Mouse (Mus musculus) neural tube, embryonic 15.5 days (tissue): ENCODE data around the gene Nphs1. TPM values are rescaled to one million over a fixed set of nuclear protein-coding genes. Genes with fewer than 3 reads are reported as not detected.
A peak's percentile ranks its signal among the peaks of the same experiment; 100 is the strongest.

Experiments used
- ATAC-seq: fragments of 200-750 bp; cut with Nextera tagmentation; 2 replicates; pipeline ENCODE4 v1.8.0; 2017; ENCODE audit warnings: mild to moderate bottlenecking, moderate TSS enrichment, moderate library complexity; ENCODE audit not compliant: low FRiP score
- H3K27ac ChIP-seq: fragments of 300-500 bp; sonication (generic); replicated peaks from 2 replicates; pipeline ENCODE4 v1.5.1; 2015; ENCODE audit warnings: mild to moderate bottlenecking, inconsistent platforms
- H3K27me3 ChIP-seq: fragments of 300-500 bp; sonication (generic); replicated peaks from 2 replicates; pipeline ENCODE4 v1.6.1; 2015; ENCODE audit warnings: inconsistent platforms
- H3K36me3 ChIP-seq: fragments of 300-500 bp; sonication (generic); 2 replicates; pipeline ENCODE4 v1.6.1; 2015; ENCODE audit warnings: inconsistent platforms
- H3K4me1 ChIP-seq: fragments of 300-500 bp; sonication (generic); 2 replicates; pipeline ENCODE4 v1.6.1; 2015; ENCODE audit warnings: inconsistent platforms
- H3K4me2 ChIP-seq: fragments of 300-500 bp; sonication (generic); 2 replicates; pipeline ENCODE4 v1.6.1; 2015; ENCODE audit warnings: inconsistent platforms, mild to moderate bottlenecking, moderate library complexity
- H3K4me3 ChIP-seq: fragments of 300-500 bp; sonication (generic); replicated peaks from 2 replicates; pipeline ENCODE4 v1.5.1; 2015; ENCODE audit warnings: mild to moderate bottlenecking, inconsistent platforms
- H3K9ac ChIP-seq: fragments of 300-500 bp; sonication (generic); replicated peaks from 2 replicates; pipeline ENCODE4 v1.6.1; 2015; ENCODE audit warnings: mild to moderate bottlenecking, inconsistent platforms
- H3K9me3 ChIP-seq: fragments of 300-500 bp; sonication (generic); replicated peaks from 2 replicates; pipeline ENCODE4 v1.6.1; 2016; ENCODE audit warnings: inconsistent platforms
- WGBS: fragments of 180-500 bp; shearing (Covaris S2); methylation state at CpG from one replicate; pipeline ENCODE4 v1.1.7; 2015; ENCODE audit warnings: mixed read lengths; 5-methylcytosine and 5-hydroxymethylcytosine counted together
- polyA plus RNA-seq: library from polyadenylated mRNA; unstranded; fragments of >200 nt; fragmentation: Nextera tagmentation; extraction: Ambion mirVana; gene quantifications from 2 replicates; pipeline ENCODE4 v1.2.1, GENCODE M21; 2015

Nphs1 gene
- polyA plus RNA-seq: 0.14 and 0.23 TPM in 2 replicates

DNA sequence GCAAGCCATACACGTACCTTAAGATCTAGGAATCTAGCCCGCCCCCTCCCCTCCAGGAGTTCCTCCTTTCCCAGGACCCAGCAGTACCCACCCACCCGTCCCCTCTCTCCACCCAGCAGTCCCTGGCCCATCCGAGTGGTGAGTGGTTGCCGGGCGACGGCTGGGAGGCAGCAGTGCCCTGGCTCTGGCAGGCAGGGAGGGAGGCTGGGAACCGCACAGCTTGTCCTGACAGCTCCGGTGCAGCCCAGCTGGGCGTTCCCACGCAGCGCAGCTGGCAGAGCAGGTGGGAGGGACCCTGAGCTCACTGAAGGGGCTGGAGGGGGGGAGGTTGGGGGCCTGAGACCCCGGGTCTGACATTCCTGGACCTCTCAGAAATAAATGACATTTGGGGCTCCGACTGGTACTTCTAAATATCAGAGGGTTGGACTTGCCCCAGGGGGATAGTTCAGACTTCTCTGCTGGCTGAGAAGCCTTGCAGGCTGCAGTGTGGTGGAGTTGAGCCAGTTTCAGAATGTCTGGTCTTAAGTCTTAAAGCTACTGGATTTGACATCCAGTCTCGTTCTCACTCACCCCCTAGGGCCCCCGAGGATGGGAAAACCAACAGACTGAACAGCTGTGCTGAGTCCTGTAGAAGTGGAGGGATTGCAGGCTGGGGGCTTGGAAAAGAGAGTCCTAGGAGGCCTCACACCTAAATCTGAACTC is at the start of gene Nphs1, which contains the start of gene Kirrel2:
Nphs1 (plus strand) TSS at position 687 of the 702 bp plus-strand sequence.
Kirrel2 (minus strand) TSS at position 62 of the 702 bp plus-strand sequence.
- no peak within 1 kb of the TSS for H3K27ac ChIP-seq
- WGBS: under 1% methylated on average over 16 of the region's 16 CpGs
- peak within 1 kb of the TSS; percentile 45 for H3K9ac ChIP-seq
- no peaks in the 10 kb centered on the region for H3K9me3 ChIP-seq
- H3K4me2 ChIP-seq: peak within 1 kb of the TSS; percentile 62
- ATAC-seq: peak; percentile 63
- H3K4me1 ChIP-seq: peaks cover 32% of the 10 kb centered on the region
- H3K36me3 ChIP-seq: no peaks in the 10 kb centered on the region
- peak within 1 kb of the TSS; percentile 26 for H3K4me3 ChIP-seq
- H3K27me3 ChIP-seq: peaks cover 92% of the 10 kb centered on the region

DNA sequence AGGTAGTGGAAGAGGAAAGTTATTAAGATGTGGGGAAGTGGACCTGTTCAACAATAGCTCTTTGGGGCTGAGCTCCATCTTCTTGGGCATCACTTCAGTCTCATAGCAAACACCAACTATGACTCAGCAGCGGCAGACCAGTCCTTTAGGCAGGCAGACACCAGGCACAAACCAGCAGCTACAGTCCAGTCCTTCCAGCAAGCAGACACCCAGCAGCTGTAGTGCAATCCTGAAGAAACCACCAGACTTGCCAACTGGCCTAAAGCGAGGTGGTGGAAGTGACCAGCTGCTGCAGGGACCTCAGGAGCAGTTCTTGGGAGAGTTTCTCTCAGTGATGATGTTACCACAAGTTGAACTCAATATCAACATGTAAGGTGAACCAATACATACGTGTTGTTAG is 49.5 kb upstream of the Nphs1 start:
- Histone ChIP-seq H3K27ac (no peak overlapping the region), H3K9ac (no peak overlapping the region), H3K9me3 (no peaks in the 10 kb centered on the region), H3K27me3 (peaks cover 4% of the 10 kb centered on the region), H3K4me2 (no peak overlapping the region), H3K4me1 (no peaks in the 10 kb centered on the region), H3K4me3 (no peak overlapping the region), H3K36me3 (no peaks in the 10 kb centered on the region)
- ATAC-seq: no peak
- WGBS: 81% methylated on average over 3 of the region's 3 CpGs

- H3K27me3 ChIP-seq: peaks cover 4% of the 10 kb centered on the region
- no peaks in the 10 kb centered on the region for H3K9me3 ChIP-seq
- no peak overlapping the region for H3K27ac ChIP-seq
- 69% methylated on average over 2 of the region's 2 CpGs for WGBS
- no peaks in the 10 kb centered on the region for H3K4me1 ChIP-seq
- H3K4me2 ChIP-seq: no peak overlapping the region
- H3K4me3 ChIP-seq: no peak overlapping the region
- no peaks in the 10 kb centered on the region for H3K36me3 ChIP-seq
- no peak overlapping the region for H3K9ac ChIP-seq
- ATAC-seq: no peak
These were observed 48.3 kb upstream of the Nphs1 start for GRCm38 (mm10) chr7:30409789-30410188.

DNA sequence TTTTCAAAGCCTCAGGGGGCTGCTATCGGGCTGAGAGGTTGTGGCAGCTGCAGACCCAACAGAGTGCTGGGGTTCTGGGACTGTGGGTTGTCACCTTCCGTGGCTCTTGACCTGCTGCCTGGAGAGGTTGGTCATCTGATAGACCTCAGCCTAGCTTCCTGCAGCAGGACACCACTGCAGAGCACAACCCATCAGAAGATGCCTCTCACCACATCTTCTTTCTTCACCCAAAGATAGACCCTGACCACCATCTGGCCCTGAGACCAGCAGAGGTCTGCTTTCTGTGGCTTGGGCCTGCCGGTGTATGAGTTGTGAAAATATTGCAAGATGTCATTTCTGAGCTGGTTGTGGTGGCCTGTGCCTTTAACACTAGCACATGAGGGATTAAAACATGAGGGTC is 47.1 kb upstream of the Nphs1 start:
- Histone ChIP-seq H3K4me3 (no peak overlapping the region), H3K27me3 (peaks cover 4% of the 10 kb centered on the region), H3K4me2 (no peak overlapping the region), H3K9ac (no peak overlapping the region), H3K4me1 (no peaks in the 10 kb centered on the region), H3K27ac (no peak overlapping the region), H3K9me3 (no peaks in the 10 kb centered on the region), H3K36me3 (no peaks in the 10 kb centered on the region)
- 83% methylated on average over 3 of the region's 3 CpGs for WGBS
- no peak for ATAC-seq

GRCm38 (mm10) chr7:30412735-30413147 is 45.4 kb upstream of the Nphs1 start:
- H3K4me3 ChIP-seq: no peak overlapping the region
- H3K9ac ChIP-seq: no peak overlapping the region
- H3K27me3 ChIP-seq: no peaks in the 10 kb centered on the region; the same call in 1 of the 2 replicates
- H3K9me3 ChIP-seq: no peaks in the 10 kb centered on the region
- H3K4me2 ChIP-seq: no peak overlapping the region
- H3K4me1 ChIP-seq: no peaks in the 10 kb centered on the region
- ATAC-seq: no peak
- 61% methylated on average over 4 of the region's 4 CpGs for WGBS
- no peak overlapping the region for H3K27ac ChIP-seq
- no peaks in the 10 kb centered on the region for H3K36me3 ChIP-seq

DNA sequence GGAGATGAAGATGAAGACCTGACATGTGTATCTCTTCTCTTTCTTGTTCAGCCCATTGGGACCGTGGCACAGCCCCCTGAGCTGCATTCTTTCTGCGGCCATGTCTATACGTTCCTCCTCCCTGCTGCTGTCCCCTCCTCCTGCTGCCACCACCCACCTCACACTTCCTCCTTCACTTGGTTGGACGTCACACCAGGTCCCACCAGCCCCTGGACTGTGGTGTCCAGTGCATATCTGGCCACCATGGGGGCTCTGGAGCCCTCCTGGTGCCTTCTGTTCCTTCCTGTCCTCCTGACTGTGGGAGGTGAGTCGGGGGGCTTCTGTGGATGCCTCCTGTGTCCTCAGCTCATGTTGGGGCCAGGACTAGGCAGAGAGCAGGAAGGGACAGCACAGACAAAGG is 44.5 kb upstream of the Nphs1 start, which contains the start of gene Tyrobp:
Tyrobp (plus strand) TSS at position 165 of the 400 bp plus-strand sequence.
- no peak for ATAC-seq

DNA sequence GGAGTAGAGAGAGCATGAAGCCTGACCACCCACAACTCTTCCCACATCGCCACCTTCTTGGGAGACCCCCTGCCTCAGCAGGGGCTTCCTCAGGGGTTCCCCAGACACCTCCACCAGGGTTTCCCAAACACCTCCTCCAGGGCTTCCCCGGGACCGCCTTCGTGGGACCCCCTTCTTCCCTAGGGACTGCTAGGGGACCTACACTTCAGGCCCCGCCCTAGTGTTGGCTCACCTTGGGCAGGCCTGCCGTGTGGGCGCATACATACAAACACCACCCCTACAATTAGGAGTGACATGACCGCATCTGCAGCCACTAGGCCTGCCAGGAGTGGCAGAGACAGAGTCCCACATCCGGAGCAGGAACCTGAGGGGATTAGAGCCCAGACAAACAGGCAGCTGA is 40.3 kb upstream of the Nphs1 start:
- Histone ChIP-seq H3K9ac (no peak overlapping the region), H3K27me3 (no peaks in the 10 kb centered on the region), H3K4me1 (peaks cover 13% of the 10 kb centered on the region), H3K4me3 (no peak overlapping the region), H3K27ac (no peak overlapping the region), H3K36me3 (no peaks in the 10 kb centered on the region), H3K9me3 (0 out of 2 replicates have a peak, but pooled peaks cover 5% of the 10 kb centered on the region), H3K4me2 (no peak overlapping the region)
- WGBS: 75% methylated on average over 9 of the region's 9 CpGs
- ATAC-seq: no peak

More for the DNA sequence above, 44.5 kb upstream of the Nphs1 start, which contains the start of gene Tyrobp:
- H3K27me3 ChIP-seq: no peaks in the 10 kb centered on the region; the same call in 1 of the 2 replicates
- no peaks in the 10 kb centered on the region for H3K9me3 ChIP-seq
- no peak within 1 kb of the TSS for H3K4me2 ChIP-seq
- no peaks in the 10 kb centered on the region for H3K36me3 ChIP-seq
- no peak within 1 kb of the TSS for H3K9ac ChIP-seq
- WGBS: 66% methylated on average over 5 of the region's 5 CpGs
- no peaks in the 10 kb centered on the region for H3K4me1 ChIP-seq
- H3K27ac ChIP-seq: no peak within 1 kb of the TSS
- H3K4me3 ChIP-seq: no peak within 1 kb of the TSS

DNA sequence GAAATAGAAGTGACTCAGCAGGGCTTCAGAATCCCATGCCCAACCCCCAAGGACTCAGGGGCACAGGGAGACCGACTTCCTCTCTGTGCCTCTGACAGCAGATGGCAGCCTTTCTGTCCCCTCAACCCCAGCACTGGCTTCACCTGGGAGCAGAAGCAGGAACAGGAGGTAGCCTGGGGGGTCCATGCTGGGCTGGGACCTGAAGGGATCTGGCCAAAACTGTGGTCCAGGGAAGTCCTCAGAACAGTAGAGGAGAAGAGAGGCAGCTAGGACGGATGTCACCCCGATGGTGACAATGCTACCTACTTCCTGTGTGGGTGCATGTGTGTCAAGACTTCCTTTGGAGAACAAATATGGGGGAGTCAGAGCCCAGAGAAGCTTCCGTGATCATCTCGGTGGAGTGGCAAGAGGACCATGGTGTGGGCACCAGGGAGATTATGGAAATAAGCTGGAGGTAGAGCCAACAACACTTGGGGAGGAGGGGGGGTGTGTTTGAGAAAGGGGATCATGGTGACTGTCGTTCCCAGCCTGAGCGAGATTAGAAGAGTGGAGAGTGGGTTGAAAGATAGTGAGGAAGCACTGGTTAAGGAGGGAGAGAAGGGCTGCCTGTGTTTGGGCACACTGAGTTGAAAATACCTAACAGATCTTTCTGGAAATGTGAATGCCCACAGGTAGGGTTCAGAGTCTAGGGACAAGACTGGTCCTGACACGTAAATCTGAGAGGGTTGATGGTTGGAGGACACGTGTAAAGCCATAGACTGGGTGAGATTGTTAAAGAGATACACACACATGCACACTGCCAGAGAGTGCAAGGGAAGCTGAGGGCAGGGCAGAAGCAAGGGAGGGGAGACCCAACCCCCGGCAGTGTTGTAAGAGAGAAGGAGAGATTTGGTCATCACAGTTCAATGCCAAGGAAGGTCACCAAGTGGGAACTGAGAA is 38.3 kb upstream of the Nphs1 start, which contains the start of gene Hcst:
Hcst (minus strand) TSS at position 294 of the 939 bp plus-strand sequence.
- ATAC-seq: no peak
- Histone ChIP-seq H3K4me1 (peaks cover 24% of the 10 kb centered on the region), H3K9me3 (0 out of 2 replicates have a peak, but pooled peaks cover 5% of the 10 kb centered on the region), H3K27ac (no peak within 1 kb of the TSS), H3K4me2 (no peak within 1 kb of the TSS; the same call in 1 of the 2 replicates), H3K36me3 (no peaks in the 10 kb centered on the region), H3K4me3 (no peak within 1 kb of the TSS), H3K27me3 (no peaks in the 10 kb centered on the region), H3K9ac (no peak within 1 kb of the TSS)
- WGBS: 80% methylated on average over 10 of the region's 10 CpGs

GRCm38 (mm10) chr7:30420673-30421072 is 37.4 kb upstream of the Nphs1 start:
- Histone ChIP-seq H3K9ac (no peak overlapping the region), H3K27ac (no peak overlapping the region), H3K4me1 (peaks cover 24% of the 10 kb centered on the region), H3K4me2 (no peak overlapping the region; the same call in 1 of the 2 replicates), H3K9me3 (0 out of 2 replicates have a peak, but pooled peaks cover 5% of the 10 kb centered on the region), H3K36me3 (no peaks in the 10 kb centered on the region; the same call in 1 of the 2 replicates), H3K4me3 (no peak overlapping the region), H3K27me3 (no peaks in the 10 kb centered on the region)
- no peak for ATAC-seq
- WGBS: 92% methylated on average over 3 of the region's 3 CpGs

GRCm38 (mm10) chr7:30421175-30421889 is 36.8 kb upstream of the Nphs1 start, which contains the start of gene Nfkbid:
Nfkbid (plus strand) TSS chr7:30421732.
- 9% methylated on average over 31 of the region's 31 CpGs for WGBS
- H3K4me2 ChIP-seq: peak within 1 kb of the TSS; percentile 98
- peak within 1 kb of the TSS; percentile 75 for H3K27ac ChIP-seq
- peak within 1 kb of the TSS; percentile 67 for H3K4me3 ChIP-seq
- 0 out of 2 replicates have a peak, but pooled peaks cover 5% of the 10 kb centered on the region for H3K9me3 ChIP-seq
- peak; percentile 46 for ATAC-seq
- peak within 1 kb of the TSS; percentile 69 for H3K9ac ChIP-seq
- no peaks in the 10 kb centered on the region; the same call in 1 of the 2 replicates for H3K36me3 ChIP-seq
- H3K27me3 ChIP-seq: no peaks in the 10 kb centered on the region
- H3K4me1 ChIP-seq: peaks cover 24% of the 10 kb centered on the region
